Mouse (Mus musculus): Measurements from ENCODE around the gene Kidins220. TPM values are rescaled to one million over a fixed set of nuclear protein-coding genes. Genes with fewer than 3 reads are reported as not detected.
A peak's percentile ranks its signal among the peaks of the same experiment; 100 is the strongest.

The Kidins220 gene
- polyA plus RNA-seq, 2 experiments = 31.6 to 46.1 TPM

GRCm38 (mm10) chr12:24972371-24973350 lies 2.1 kb upstream of the Kidins220 start:
- ATAC-seq (ENCODE audit: low FRiP score, low read depth) (no peak), DNase-seq (ENCODE audit: low spot score) (no peak)
- Histone ChIP-seq H3K9me3 (ENCODE audit: control insufficient read depth, low read length) (no peaks in the 10 kb centered on the region), H3K9ac (ENCODE audit: low read depth, low read length, severe bottlenecking) (no peak overlapping the region), H3K4me1 (ENCODE audit: control insufficient read depth, insufficient read depth, low read length) (peaks cover 8% of the 10 kb centered on the region; the same call in 1 of the 2 replicates), H3K36me3 (ENCODE audit: control insufficient read depth, insufficient read depth, low read length) (no peaks in the 10 kb centered on the region), H3K4me2 (replicated peaks; ENCODE audit: low read depth, low read length, severe bottlenecking) (no peak overlapping the region), H3K4me3 (replicated peaks; ENCODE audit: low read length) (no peak overlapping the region), H3K27ac (replicated peaks; ENCODE audit: low read depth, low read length) (no peak overlapping the region), H3K27me3 (ENCODE audit: control insufficient read depth, insufficient read depth, low read length) (no peaks in the 10 kb centered on the region)
- no peak for TF ChIP-seq POLR2A (IDR thresholded peaks at IDR 0.05; ENCODE audit: borderline replicate concordance, extremely low read depth, insufficient read depth, insufficient read length)
- WGBS = 66% methylated on average over 8 of the region's 8 CpGs

GRCm38 (mm10) chr12:24973586-24973985 lies 1.1 kb upstream of the Kidins220 start:
- no peak for DNase-seq (ENCODE audit: low spot score)
- 73% methylated on average over 5 of the region's 5 CpGs for WGBS

GRCm38 (mm10) chr12:24975115-24975733 lies 499 bp downstream of the Kidins220 start:
- H3K36me3 ChIP-seq (ENCODE audit: control insufficient read depth, insufficient read depth, low read length) = no peaks in the 10 kb centered on the region
- DNase-seq (ENCODE audit: low spot score) (peak; percentile 89), ATAC-seq (ENCODE audit: low FRiP score, low read depth) (peak; percentile 71)
- 0% methylated on average over 19 of the region's 31 CpGs for WGBS
- H3K27ac ChIP-seq (replicated peaks; ENCODE audit: low read depth, low read length) = peak overlapping the region; percentile 82
- peak overlapping the region; percentile 60 for H3K4me2 ChIP-seq (replicated peaks; ENCODE audit: low read depth, low read length, severe bottlenecking)
- H3K27me3 ChIP-seq (ENCODE audit: control insufficient read depth, insufficient read depth, low read length) = no peaks in the 10 kb centered on the region
- H3K4me3 ChIP-seq (replicated peaks; ENCODE audit: low read length) = peak overlapping the region; percentile 77
- H3K9me3 ChIP-seq (ENCODE audit: control insufficient read depth, low read length) = no peaks in the 10 kb centered on the region
- no peak for TF ChIP-seq POLR2A (IDR thresholded peaks at IDR 0.05; ENCODE audit: borderline replicate concordance, extremely low read depth, insufficient read depth, insufficient read length)
- peaks cover 8% of the 10 kb centered on the region; the same call in 1 of the 2 replicates for H3K4me1 ChIP-seq (ENCODE audit: control insufficient read depth, insufficient read depth, low read length)
- peak overlapping the region; percentile 68 for H3K9ac ChIP-seq (ENCODE audit: low read depth, low read length, severe bottlenecking)

More at GRCm38 (mm10) chr12:24973586-24973985, 1.1 kb upstream of the Kidins220 start:
- no peak overlapping the region for H3K4me3 ChIP-seq (replicated peaks; ENCODE audit: low read length)
- H3K4me1 ChIP-seq (ENCODE audit: control insufficient read depth, insufficient read depth, low read length) = peaks cover 8% of the 10 kb centered on the region; the same call in 1 of the 2 replicates
- ATAC-seq (ENCODE audit: low FRiP score, low read depth) = no peak
- no peaks in the 10 kb centered on the region for H3K9me3 ChIP-seq (ENCODE audit: control insufficient read depth, low read length)
- no peak for TF ChIP-seq POLR2A (IDR thresholded peaks at IDR 0.05; ENCODE audit: borderline replicate concordance, extremely low read depth, insufficient read depth, insufficient read length)
- no peaks in the 10 kb centered on the region for H3K36me3 ChIP-seq (ENCODE audit: control insufficient read depth, insufficient read depth, low read length)
- H3K9ac ChIP-seq (ENCODE audit: low read depth, low read length, severe bottlenecking) = no peak overlapping the region
- no peak overlapping the region for H3K27ac ChIP-seq (replicated peaks; ENCODE audit: low read depth, low read length)
- H3K4me2 ChIP-seq (replicated peaks; ENCODE audit: low read depth, low read length, severe bottlenecking) = no peak overlapping the region
- no peaks in the 10 kb centered on the region for H3K27me3 ChIP-seq (ENCODE audit: control insufficient read depth, insufficient read depth, low read length)

GRCm38 (mm10) chr12:24985226-24985625 lies 10.5 kb downstream of the Kidins220 start:
- TF ChIP-seq POLR2A (IDR thresholded peaks at IDR 0.05; ENCODE audit: borderline replicate concordance, extremely low read depth, insufficient read depth, insufficient read length) = no peak
- no peaks in the 10 kb centered on the region for H3K27me3 ChIP-seq (ENCODE audit: control insufficient read depth, insufficient read depth, low read length)
- no peaks in the 10 kb centered on the region for H3K9me3 ChIP-seq (ENCODE audit: control insufficient read depth, low read length)
- H3K4me3 ChIP-seq (replicated peaks; ENCODE audit: low read length) = no peak overlapping the region
- no peak for ATAC-seq (ENCODE audit: low FRiP score, low read depth)
- no peak overlapping the region for H3K9ac ChIP-seq (ENCODE audit: low read depth, low read length, severe bottlenecking)
- H3K4me2 ChIP-seq (replicated peaks; ENCODE audit: low read depth, low read length, severe bottlenecking) = no peak overlapping the region
- 86% methylated on average over 5 of the region's 5 CpGs for WGBS
- DNase-seq (ENCODE audit: low spot score) = no peak
- H3K36me3 ChIP-seq (ENCODE audit: control insufficient read depth, insufficient read depth, low read length) = peaks cover 46% of the 10 kb centered on the region
- no peaks in the 10 kb centered on the region for H3K4me1 ChIP-seq (ENCODE audit: control insufficient read depth, insufficient read depth, low read length)
- no peak overlapping the region for H3K27ac ChIP-seq (replicated peaks; ENCODE audit: low read depth, low read length)

- peaks cover 79% of the 10 kb centered on the region for H3K36me3 ChIP-seq (ENCODE audit: control insufficient read depth, insufficient read depth, low read length)
- 92% methylated on average over 4 of the region's 4 CpGs for WGBS
These were observed 20.6 kb downstream of the Kidins220 start for GRCm38 (mm10) chr12:24995350-24995749.

More at GRCm38 (mm10) chr12:24995350-24995749, 20.6 kb downstream of the Kidins220 start:
- Histone ChIP-seq H3K4me3 (replicated peaks; ENCODE audit: low read length) (no peak overlapping the region), H3K27me3 (ENCODE audit: control insufficient read depth, insufficient read depth, low read length) (no peaks in the 10 kb centered on the region), H3K4me1 (ENCODE audit: control insufficient read depth, insufficient read depth, low read length) (no peaks in the 10 kb centered on the region), H3K4me2 (replicated peaks; ENCODE audit: low read depth, low read length, severe bottlenecking) (no peak overlapping the region), H3K27ac (replicated peaks; ENCODE audit: low read depth, low read length) (no peak overlapping the region), H3K9me3 (ENCODE audit: control insufficient read depth, low read length) (no peaks in the 10 kb centered on the region), H3K9ac (ENCODE audit: low read depth, low read length, severe bottlenecking) (no peak overlapping the region)
- DNase-seq (ENCODE audit: low spot score) (no peak), ATAC-seq (ENCODE audit: low FRiP score, low read depth) (no peak)
- no peak for TF ChIP-seq POLR2A (IDR thresholded peaks at IDR 0.05; ENCODE audit: borderline replicate concordance, extremely low read depth, insufficient read depth, insufficient read length)

Data from limb, embryonic 14.5 days (tissue).